Mouse (Mus musculus): ENCODE measurements at regions not wholly inside any gene's neighbourhood (a gene's known extent, or its start where the extent isn't known, plus 50 kb on each side); places are given as distances from the start of the nearest gene placed in this dataset.

DNA sequence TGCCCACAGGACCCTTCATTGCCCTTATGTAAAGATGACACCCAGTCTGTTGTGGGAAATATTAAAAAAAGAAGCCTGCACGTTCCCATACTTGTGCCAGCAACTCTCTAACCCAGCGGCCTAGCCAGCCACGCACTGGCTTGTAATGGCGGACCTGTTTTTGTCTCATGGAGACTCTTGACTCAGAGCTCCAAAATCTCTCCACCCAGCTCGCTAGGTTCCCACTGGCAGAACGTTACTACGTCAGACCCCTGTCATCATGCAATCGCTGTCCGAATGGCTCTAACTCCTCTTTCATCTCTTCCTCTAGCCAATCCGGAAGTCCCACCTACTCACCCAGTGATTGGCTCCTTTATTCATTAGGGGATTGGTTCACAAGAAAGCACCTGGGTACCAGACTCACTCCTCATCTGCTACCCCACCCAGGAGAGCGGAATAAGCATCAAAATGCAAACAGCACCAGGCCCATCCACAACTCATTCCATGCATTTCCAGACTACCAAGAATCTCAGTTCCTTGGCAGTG is 159.2 kb upstream of the Fn1 start:
- H3K4me1 ChIP-seq (ENCODE audit: control insufficient read depth, insufficient read depth, low read length) = 0 out of 2 replicates have a peak, but pooled peaks cover 2% of the 10 kb centered on the region
- H3K27ac ChIP-seq (ENCODE audit: low read length) = no peak overlapping the region

DNA sequence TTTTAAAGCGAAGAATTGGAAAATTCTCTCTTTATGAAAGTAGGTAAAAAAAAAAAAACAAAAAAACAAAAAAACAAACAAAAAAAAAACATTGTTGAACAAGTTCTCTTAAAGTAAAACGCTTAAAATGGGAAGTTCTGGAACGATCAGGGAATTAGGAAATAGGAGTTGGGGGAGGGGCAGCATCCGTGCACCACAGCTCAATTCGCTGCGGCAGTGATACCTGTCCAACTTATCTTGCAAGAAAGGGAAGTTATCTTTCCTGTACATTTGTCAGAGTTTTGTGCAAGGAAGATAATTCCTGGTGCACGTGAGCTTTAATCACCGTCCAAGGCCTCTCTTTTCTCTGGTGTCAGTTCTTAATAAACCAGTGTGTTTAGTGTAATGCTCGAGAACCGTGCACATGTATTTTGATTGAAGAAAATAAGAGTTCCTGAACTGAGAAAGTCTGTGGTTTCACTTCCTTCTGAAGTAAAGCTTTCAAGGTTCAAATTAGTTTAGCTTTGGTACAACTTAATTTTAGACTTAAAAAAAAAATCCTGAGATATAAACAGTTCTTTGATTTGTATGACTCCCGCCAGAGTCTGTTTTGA is 158.3 kb upstream of the Fn1 start:
- ATAC-seq = no peak

More for the DNA sequence above, 159.2 kb upstream of the Fn1 start:
- no peak overlapping the region for H3K4me2 ChIP-seq (ENCODE audit: low read length)
- H3K27me3 ChIP-seq (ENCODE audit: control insufficient read depth, insufficient read depth, low read depth, low read length) = no peaks in the 10 kb centered on the region
- no peaks in the 10 kb centered on the region for H3K9me3 ChIP-seq (replicated peaks; ENCODE audit: control insufficient read depth, low read length, poor library complexity, severe bottlenecking)
- WGBS = 92% methylated on average over 11 of the region's 11 CpGs
- no peaks in the 10 kb centered on the region for H3K36me3 ChIP-seq (ENCODE audit: control insufficient read depth, insufficient read depth, low read length)
- ATAC-seq = no peak
- no peak overlapping the region for H3K4me3 ChIP-seq (ENCODE audit: low read depth, low read length)
- H3K9ac ChIP-seq (ENCODE audit: low read depth, low read length) = no peak overlapping the region

DNA sequence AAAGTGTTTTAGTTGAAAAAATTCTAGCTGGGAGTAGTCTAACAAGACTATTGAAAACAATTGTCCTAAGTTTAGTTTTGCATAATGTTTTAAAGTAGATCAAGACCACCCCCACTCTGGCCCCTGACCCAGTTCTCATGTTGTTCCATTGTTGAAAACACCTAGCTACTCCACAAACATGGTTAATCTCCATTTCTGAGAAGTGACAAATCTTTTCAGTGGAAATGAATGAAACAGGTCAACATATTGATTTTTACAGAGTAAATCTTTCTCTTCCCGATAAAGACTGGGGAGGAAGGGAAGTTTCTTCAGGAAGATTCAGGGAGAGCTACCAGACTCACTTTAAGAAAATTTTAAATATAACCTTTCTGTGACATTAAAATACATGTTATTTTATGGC is 155.0 kb upstream of the Fn1 start:
- ATAC-seq = no peak
- 32% methylated on average over 1 of the region's 1 CpGs for WGBS
- Histone ChIP-seq H3K9ac (ENCODE audit: low read depth, low read length) (no peak overlapping the region), H3K4me1 (ENCODE audit: control insufficient read depth, insufficient read depth, low read length) (0 out of 2 replicates have a peak, but pooled peaks cover 5% of the 10 kb centered on the region), H3K9me3 (replicated peaks; ENCODE audit: control insufficient read depth, low read length, poor library complexity, severe bottlenecking) (no peaks in the 10 kb centered on the region), H3K27me3 (ENCODE audit: control insufficient read depth, insufficient read depth, low read depth, low read length) (no peaks in the 10 kb centered on the region), H3K27ac (ENCODE audit: low read length) (no peak overlapping the region), H3K4me3 (ENCODE audit: low read depth, low read length) (no peak overlapping the region), H3K36me3 (ENCODE audit: control insufficient read depth, insufficient read depth, low read length) (no peaks in the 10 kb centered on the region), H3K4me2 (ENCODE audit: low read length) (no peak overlapping the region)

More for the DNA sequence above, 158.3 kb upstream of the Fn1 start:
- H3K4me2 ChIP-seq (ENCODE audit: low read length) = no peak overlapping the region
- H3K27me3 ChIP-seq (ENCODE audit: control insufficient read depth, insufficient read depth, low read depth, low read length) = no peaks in the 10 kb centered on the region
- H3K27ac ChIP-seq (ENCODE audit: low read length) = no peak overlapping the region
- H3K4me3 ChIP-seq (ENCODE audit: low read depth, low read length) = no peak overlapping the region
- no peaks in the 10 kb centered on the region for H3K9me3 ChIP-seq (replicated peaks; ENCODE audit: control insufficient read depth, low read length, poor library complexity, severe bottlenecking)
- H3K4me1 ChIP-seq (ENCODE audit: control insufficient read depth, insufficient read depth, low read length) = 0 out of 2 replicates have a peak, but pooled peaks cover 5% of the 10 kb centered on the region
- 90% methylated on average over 11 of the region's 11 CpGs for WGBS
- H3K9ac ChIP-seq (ENCODE audit: low read depth, low read length) = no peak overlapping the region
- H3K36me3 ChIP-seq (ENCODE audit: control insufficient read depth, insufficient read depth, low read length) = no peaks in the 10 kb centered on the region

DNA sequence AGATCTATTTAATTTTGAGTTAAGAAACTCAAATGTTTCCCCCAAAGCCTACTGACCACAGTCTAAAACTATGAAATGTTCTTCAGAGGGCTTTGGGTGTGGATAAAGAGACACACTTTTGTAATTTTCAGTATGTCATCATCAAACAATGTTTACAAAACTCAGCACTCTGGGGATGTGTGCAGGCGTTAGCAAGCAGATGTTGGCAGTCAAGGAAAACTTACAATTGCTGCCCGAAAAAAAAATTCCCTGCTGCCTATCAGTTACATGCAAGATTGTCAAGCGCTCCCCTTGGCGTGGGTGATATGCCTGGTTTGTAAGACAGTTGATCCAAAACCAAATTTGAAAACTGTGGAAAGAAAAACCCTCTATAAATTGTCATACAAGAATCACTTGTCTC is 154.6 kb upstream of the Fn1 start:
- H3K9ac ChIP-seq (ENCODE audit: low read depth, low read length) = no peak overlapping the region
- no peak for ATAC-seq
- 61% methylated on average over 4 of the region's 4 CpGs for WGBS

DNA sequence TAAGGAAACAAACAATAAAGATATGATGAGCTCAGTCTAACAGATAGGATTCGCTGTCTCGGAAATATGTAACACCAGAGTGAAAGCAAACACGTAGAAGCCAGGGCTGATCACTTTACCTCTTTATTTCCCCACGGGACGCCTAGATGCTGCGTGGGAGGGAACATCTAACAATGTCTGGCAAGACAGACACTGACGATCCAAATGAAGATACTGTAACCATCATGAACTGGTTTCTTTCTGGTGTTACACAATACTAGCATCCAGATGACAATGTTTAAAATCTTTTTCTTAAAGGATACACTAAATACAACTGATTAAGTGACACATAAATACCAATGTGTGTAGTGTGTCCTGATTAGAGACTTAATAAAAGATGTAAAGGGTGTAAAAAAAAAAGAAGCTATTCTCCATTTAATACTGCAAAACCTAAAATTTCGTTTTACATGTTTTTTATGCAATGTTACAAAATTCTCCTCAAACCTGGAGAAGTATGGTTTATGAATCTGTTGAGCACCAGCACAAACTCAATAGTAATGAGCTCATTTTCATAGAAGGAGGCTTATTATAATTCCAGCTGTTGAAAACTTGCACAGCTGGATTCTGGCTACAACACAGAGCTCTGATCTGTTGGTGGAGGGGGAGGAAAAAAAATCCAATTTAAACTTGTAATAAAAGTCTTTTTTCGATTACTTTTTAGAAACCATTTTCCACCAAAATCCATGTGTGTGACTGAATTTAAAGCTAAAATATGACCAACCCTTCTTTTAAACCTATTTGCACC is 148.5 kb upstream of the Fn1 start:
- Histone ChIP-seq H3K4me1 (ENCODE audit: control insufficient read depth, insufficient read depth, low read length) (peaks cover 2% of the 10 kb centered on the region; the same call in 1 of the 2 replicates), H3K9me3 (replicated peaks; ENCODE audit: control insufficient read depth, low read length, poor library complexity, severe bottlenecking) (no peaks in the 10 kb centered on the region), H3K9ac (ENCODE audit: low read depth, low read length) (no peak overlapping the region), H3K4me2 (ENCODE audit: low read length) (no peak overlapping the region), H3K27me3 (ENCODE audit: control insufficient read depth, insufficient read depth, low read depth, low read length) (no peaks in the 10 kb centered on the region), H3K36me3 (ENCODE audit: control insufficient read depth, insufficient read depth, low read length) (no peaks in the 10 kb centered on the region), H3K4me3 (ENCODE audit: low read depth, low read length) (no peak overlapping the region), H3K27ac (ENCODE audit: low read length) (no peak overlapping the region)
- WGBS = 68% methylated on average over 9 of the region's 9 CpGs
- ATAC-seq = no peak

More for the DNA sequence above, 154.6 kb upstream of the Fn1 start:
- H3K27me3 ChIP-seq (ENCODE audit: control insufficient read depth, insufficient read depth, low read depth, low read length) = no peaks in the 10 kb centered on the region
- H3K27ac ChIP-seq (ENCODE audit: low read length) = no peak overlapping the region
- no peaks in the 10 kb centered on the region for H3K36me3 ChIP-seq (ENCODE audit: control insufficient read depth, insufficient read depth, low read length)
- 0 out of 2 replicates have a peak, but pooled peaks cover 5% of the 10 kb centered on the region for H3K4me1 ChIP-seq (ENCODE audit: control insufficient read depth, insufficient read depth, low read length)
- H3K4me3 ChIP-seq (ENCODE audit: low read depth, low read length) = no peak overlapping the region
- H3K9me3 ChIP-seq (replicated peaks; ENCODE audit: control insufficient read depth, low read length, poor library complexity, severe bottlenecking) = no peaks in the 10 kb centered on the region
- no peak overlapping the region for H3K4me2 ChIP-seq (ENCODE audit: low read length)

DNA sequence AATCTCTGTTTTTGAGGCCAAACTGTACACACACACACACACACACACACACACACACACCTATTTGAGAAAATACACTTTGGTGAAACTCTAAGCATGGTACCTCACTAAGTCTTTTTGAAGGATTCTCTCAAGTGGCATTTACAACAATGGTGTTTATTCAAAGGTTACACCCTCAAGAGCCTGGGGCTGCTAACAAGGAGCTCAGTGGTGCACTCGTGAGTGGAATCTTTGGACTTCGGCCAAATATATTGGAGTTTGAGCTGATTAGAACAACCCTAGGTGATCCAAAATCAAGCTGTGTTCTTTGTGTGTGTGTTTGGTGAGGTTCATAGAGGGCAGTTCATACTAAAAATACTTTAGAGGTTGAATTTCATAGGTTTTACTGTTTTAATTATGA is 147.6 kb upstream of the Fn1 start:
- Histone ChIP-seq H3K4me1 (ENCODE audit: control insufficient read depth, insufficient read depth, low read length) (peaks cover 2% of the 10 kb centered on the region; the same call in 1 of the 2 replicates), H3K4me3 (ENCODE audit: low read depth, low read length) (no peak overlapping the region), H3K4me2 (ENCODE audit: low read length) (no peak overlapping the region), H3K9me3 (replicated peaks; ENCODE audit: control insufficient read depth, low read length, poor library complexity, severe bottlenecking) (no peaks in the 10 kb centered on the region), H3K9ac (ENCODE audit: low read depth, low read length) (no peak overlapping the region), H3K36me3 (ENCODE audit: control insufficient read depth, insufficient read depth, low read length) (no peaks in the 10 kb centered on the region), H3K27me3 (ENCODE audit: control insufficient read depth, insufficient read depth, low read depth, low read length) (no peaks in the 10 kb centered on the region), H3K27ac (ENCODE audit: low read length) (no peak overlapping the region)
- ATAC-seq = no peak
- WGBS = 38% methylated on average over 2 of the region's 2 CpGs

DNA sequence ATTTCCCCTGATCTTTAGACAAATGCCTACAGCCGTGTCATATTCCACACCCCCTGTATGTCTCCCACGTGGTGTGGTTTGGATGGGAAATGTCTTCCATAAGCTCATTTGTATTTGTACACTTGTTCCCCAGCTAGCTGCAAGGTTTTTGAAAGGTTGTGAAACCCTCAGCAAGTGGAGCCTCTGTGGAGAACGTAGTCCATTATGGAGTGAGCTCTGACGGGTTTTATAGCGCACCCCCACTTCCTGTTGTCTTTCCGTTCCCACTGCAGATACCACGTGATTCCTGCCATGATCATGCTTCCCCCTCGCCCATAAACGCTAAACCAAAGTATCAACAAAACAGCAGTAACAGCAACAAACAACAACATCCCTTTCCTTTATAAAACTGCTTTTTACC is 145.6 kb upstream of the Fn1 start:
- H3K27ac ChIP-seq (ENCODE audit: low read length) = no peak overlapping the region
- peaks cover 2% of the 10 kb centered on the region; the same call in 1 of the 2 replicates for H3K4me1 ChIP-seq (ENCODE audit: control insufficient read depth, insufficient read depth, low read length)
- H3K27me3 ChIP-seq (ENCODE audit: control insufficient read depth, insufficient read depth, low read depth, low read length) = no peaks in the 10 kb centered on the region
- no peak overlapping the region for H3K4me3 ChIP-seq (ENCODE audit: low read depth, low read length)
- H3K9ac ChIP-seq (ENCODE audit: low read depth, low read length) = no peak overlapping the region
- 84% methylated on average over 9 of the region's 9 CpGs for WGBS
- no peaks in the 10 kb centered on the region for H3K9me3 ChIP-seq (replicated peaks; ENCODE audit: control insufficient read depth, low read length, poor library complexity, severe bottlenecking)
- ATAC-seq = no peak
- no peak overlapping the region for H3K4me2 ChIP-seq (ENCODE audit: low read length)
- H3K36me3 ChIP-seq (ENCODE audit: control insufficient read depth, insufficient read depth, low read length) = no peaks in the 10 kb centered on the region

DNA sequence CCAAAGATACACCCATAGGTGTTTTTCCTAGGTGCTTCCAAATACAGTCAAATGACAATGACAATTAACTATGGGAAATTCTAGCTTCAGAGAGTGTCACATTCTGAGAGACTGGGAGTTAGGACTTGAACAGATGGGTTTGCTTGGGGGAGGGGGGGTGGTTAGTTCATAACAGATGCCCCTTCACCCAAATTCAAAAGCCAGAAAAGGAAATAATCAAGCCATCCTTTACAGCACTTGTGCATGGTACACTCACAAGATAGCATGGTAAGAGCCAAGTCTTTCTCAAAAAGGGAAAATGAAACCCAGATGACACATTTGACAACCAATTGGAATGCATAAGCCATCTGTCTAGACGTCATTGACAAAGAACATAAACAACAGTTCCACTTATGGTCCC is 135.4 kb upstream of the Fn1 start:
- Histone ChIP-seq H3K4me1 (ENCODE audit: control insufficient read depth, insufficient read depth, low read length) (no peaks in the 10 kb centered on the region), H3K27me3 (ENCODE audit: control insufficient read depth, insufficient read depth, low read depth, low read length) (no peaks in the 10 kb centered on the region), H3K9me3 (replicated peaks; ENCODE audit: control insufficient read depth, low read length, poor library complexity, severe bottlenecking) (no peaks in the 10 kb centered on the region), H3K9ac (ENCODE audit: low read depth, low read length) (no peak overlapping the region), H3K4me2 (ENCODE audit: low read length) (no peak overlapping the region), H3K27ac (ENCODE audit: low read length) (no peak overlapping the region), H3K4me3 (ENCODE audit: low read depth, low read length) (no peak overlapping the region), H3K36me3 (ENCODE audit: control insufficient read depth, insufficient read depth, low read length) (no peaks in the 10 kb centered on the region)
- 61% methylated on average over 1 of the region's 1 CpGs for WGBS
- ATAC-seq = no peak

DNA sequence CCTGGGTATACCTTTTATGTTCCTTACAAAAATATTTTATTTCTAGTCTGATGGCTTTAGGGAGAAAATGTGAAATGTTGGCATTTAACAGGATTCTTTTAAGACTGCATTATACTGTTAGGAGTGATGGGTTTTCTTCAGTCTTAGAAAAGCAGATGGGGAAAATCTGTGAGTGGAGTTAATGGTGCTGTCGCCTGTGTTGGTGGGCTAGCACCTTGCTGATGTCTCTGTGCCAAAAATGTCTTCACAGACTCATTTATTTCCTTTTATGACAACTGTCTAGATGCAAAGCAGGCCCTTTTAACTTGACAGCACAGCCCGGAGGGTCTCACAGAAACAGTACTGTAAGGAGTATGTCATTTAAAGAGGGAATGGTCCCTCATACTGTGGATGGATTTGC is 131.9 kb upstream of the Fn1 start:
- H3K9ac ChIP-seq (ENCODE audit: low read depth, low read length) = no peak overlapping the region
- H3K27me3 ChIP-seq (ENCODE audit: control insufficient read depth, insufficient read depth, low read depth, low read length) = no peaks in the 10 kb centered on the region
- H3K27ac ChIP-seq (ENCODE audit: low read length) = no peak overlapping the region
- no peaks in the 10 kb centered on the region for H3K4me1 ChIP-seq (ENCODE audit: control insufficient read depth, insufficient read depth, low read length)
- no peaks in the 10 kb centered on the region for H3K9me3 ChIP-seq (replicated peaks; ENCODE audit: control insufficient read depth, low read length, poor library complexity, severe bottlenecking)
- H3K4me3 ChIP-seq (ENCODE audit: low read depth, low read length) = no peak overlapping the region
- ATAC-seq = no peak
- WGBS = 84% methylated on average over 2 of the region's 2 CpGs
- H3K4me2 ChIP-seq (ENCODE audit: low read length) = no peak overlapping the region
- H3K36me3 ChIP-seq (ENCODE audit: control insufficient read depth, insufficient read depth, low read length) = no peaks in the 10 kb centered on the region
